Mouse (Mus musculus) forebrain, postnatal 0 days (tissue): Measurements from ENCODE around the gene Mreg. TPM values are rescaled to one million over a fixed set of nuclear protein-coding genes. Genes with fewer than 3 reads are reported as not detected.

Source experiments
- ATAC-seq: fragments of 200-750 bp; cut with Nextera tagmentation; 2 replicates; pipeline ENCODE4 v1.8.0; 2017; ENCODE audit warnings: mild to moderate bottlenecking, moderate library complexity
- DNase-seq: peaks from one replicate; pipeline ENCODE4 v3.0.0-alpha.2; 2015
- H3K27ac ChIP-seq: fragments of 300-500 bp; sonication (generic); 2 replicates; pipeline ENCODE4 v1.5.1; 2014; ENCODE audit warnings: low read depth, mild to moderate bottlenecking, antibody characterized with exemption, low read length, moderate library complexity, mixed read lengths
- H3K27me3 ChIP-seq: fragments of 300-500 bp; sonication (generic); 2 replicates; pipeline ENCODE4 v1.6.1; 2014; ENCODE audit warnings: mild to moderate bottlenecking, low read length, mixed read lengths; ENCODE audit not compliant: insufficient read depth
- H3K36me3 ChIP-seq: fragments of 300-500 bp; sonication (generic); 2 replicates; pipeline ENCODE4 v1.6.1; 2014; ENCODE audit warnings: mild to moderate bottlenecking, moderate library complexity; ENCODE audit not compliant: insufficient read depth
- H3K4me1 ChIP-seq: fragments of 300-500 bp; sonication (generic); 2 replicates; pipeline ENCODE4 v1.6.1; 2014; ENCODE audit warnings: antibody characterized with exemption; ENCODE audit not compliant: insufficient read depth
- H3K4me2 ChIP-seq: fragments of 300-500 bp; sonication (generic); 2 replicates; pipeline ENCODE4 v1.6.1; 2014; ENCODE audit warnings: low read depth, mild to moderate bottlenecking, moderate library complexity
- H3K4me3 ChIP-seq: fragments of 300-500 bp; sonication (generic); 2 replicates; pipeline ENCODE4 v1.5.1; 2014; ENCODE audit warnings: low read depth, low read length, mixed read lengths
- H3K9ac ChIP-seq: fragments of 300-500 bp; sonication (generic); 2 replicates; pipeline ENCODE4 v1.6.1; 2014; ENCODE audit warnings: mild to moderate bottlenecking
- H3K9me3 ChIP-seq: fragments of 300-500 bp; sonication (generic); 2 replicates; pipeline ENCODE4 v1.6.1; 2016; ENCODE audit warnings: low read length
- CTCF ChIP-seq: sonication (generic); IDR thresholded peaks from 2 replicates; pipeline ENCODE4 v1.5.1; 2016; ENCODE audit warnings: antibody characterized with exemption, control low read depth, low read depth
- WGBS: fragments of 180-500 bp; shearing (Covaris S2); extraction: QIAGEN DNeasy Blood & Tissue Kit; methylation state at CpG from one replicate; pipeline ENCODE4 v1.1.7; 2014; 5-methylcytosine and 5-hydroxymethylcytosine counted together
- polyA plus RNA-seq: library from polyadenylated mRNA; unstranded; fragments of >200 nt; fragmentation: Nextera tagmentation; extraction: Ambion mirVana; gene quantifications from 2 replicates; pipeline ENCODE4 v1.2.1, GENCODE M21; 2015
- total RNA-seq: library from RNA; depleted of rRNA; stranded (reverse); fragments of >200 nt; gene quantifications from 2 replicates; pipeline ENCODE4 v1.2.3, GENCODE M21; 2014; rRNA removed

Gene Mreg
- total and polyA plus RNA-seq, 2 experiments from 2014 or later, result 1.7 to 1.9 TPM

DNA sequence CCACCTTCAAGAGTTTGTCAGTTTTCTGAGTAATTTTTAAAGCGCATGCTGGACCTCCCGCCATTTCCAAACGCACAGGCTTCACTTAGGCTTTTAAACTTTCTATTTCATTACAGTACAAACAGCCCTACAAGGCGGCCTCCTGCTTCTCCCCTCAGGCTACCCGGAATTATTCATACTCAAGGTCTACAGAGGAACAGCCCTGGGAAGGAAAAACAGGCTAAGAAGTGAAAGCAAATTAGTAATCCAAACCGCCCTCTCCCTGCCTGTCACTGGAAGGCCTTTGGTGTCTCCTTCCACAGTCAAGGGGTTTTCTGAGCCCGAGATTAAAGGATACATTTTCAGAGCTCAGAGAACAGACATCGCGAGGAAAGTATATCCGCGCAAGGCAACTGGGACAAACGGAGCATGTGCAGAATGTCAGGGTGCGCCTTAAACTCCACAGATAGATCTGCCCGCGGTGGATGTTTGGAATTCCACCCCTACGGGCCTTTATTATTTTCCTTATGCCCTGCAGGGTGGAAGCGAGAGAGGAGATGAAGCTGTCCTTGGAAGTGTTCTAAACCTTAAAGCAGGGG, 90.4 kb downstream of the Mreg start:
- WGBS, result 85% methylated on average over 17 of the region's 17 CpGs
- no peak for DNase-seq

DNA sequence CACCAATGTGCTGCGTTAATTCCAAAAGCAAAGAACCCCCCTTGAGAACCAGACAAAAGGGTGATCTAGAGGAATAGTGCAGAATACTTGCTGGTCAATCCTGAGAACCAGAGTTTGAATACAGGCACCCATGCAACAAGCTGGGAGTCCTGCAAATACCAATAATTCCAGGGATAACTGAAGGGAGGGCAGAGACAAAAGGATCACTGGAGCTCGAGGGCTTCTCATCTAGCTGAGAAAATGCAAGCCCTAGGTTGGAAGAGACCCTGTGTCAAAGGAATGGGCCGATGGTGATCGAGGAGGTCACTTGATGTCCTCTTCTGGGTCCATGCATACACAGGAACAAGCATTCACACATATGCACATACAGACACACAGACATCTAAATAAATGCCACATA, 92.1 kb downstream of the Mreg start:
- Histone ChIP-seq H3K9ac (no peak overlapping the region), H3K4me2 (no peak overlapping the region), H3K27me3 (no peaks in the 10 kb centered on the region), H3K36me3 (no peaks in the 10 kb centered on the region), H3K4me3 (no peak overlapping the region), H3K9me3 (no peaks in the 10 kb centered on the region), H3K4me1 (no peaks in the 10 kb centered on the region), H3K27ac (no peak overlapping the region)
- DNase-seq, result no peak
- no peak for TF ChIP-seq CTCF
- no peak for ATAC-seq
- WGBS, result 58% methylated on average over 4 of the region's 4 CpGs

More for the DNA sequence above, 90.4 kb downstream of the Mreg start:
- Histone ChIP-seq H3K9me3 (no peaks in the 10 kb centered on the region), H3K4me3 (no peak overlapping the region), H3K36me3 (no peaks in the 10 kb centered on the region), H3K27ac (no peak overlapping the region), H3K27me3 (no peaks in the 10 kb centered on the region), H3K9ac (no peak overlapping the region), H3K4me1 (no peaks in the 10 kb centered on the region), H3K4me2 (no peak overlapping the region)
- no peak for ATAC-seq
- no peak for TF ChIP-seq CTCF

DNA sequence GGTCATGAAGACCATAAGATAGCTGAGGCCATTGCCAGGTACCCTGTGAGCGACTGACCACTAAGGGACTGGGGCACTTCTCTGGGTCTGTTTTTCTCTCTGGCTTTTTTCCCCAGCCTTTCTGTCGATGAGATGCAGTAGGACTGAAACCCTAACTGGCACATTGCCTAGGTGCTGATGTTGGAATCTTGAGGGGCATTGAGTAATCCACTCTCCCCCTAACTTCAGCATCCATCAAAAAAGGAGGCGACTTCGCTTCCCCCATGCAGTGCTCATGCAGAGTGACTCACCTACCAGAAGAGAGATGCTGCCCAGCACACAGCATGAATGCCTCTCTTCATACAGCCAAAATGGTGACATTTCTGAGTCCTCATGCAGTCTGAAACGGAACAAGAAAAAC, 97.9 kb downstream of the Mreg start:
- 77% methylated on average over 5 of the region's 5 CpGs for WGBS

More for the DNA sequence above, 97.9 kb downstream of the Mreg start:
- no peak for ATAC-seq
- H3K27ac ChIP-seq, result no peak overlapping the region
- no peaks in the 10 kb centered on the region for H3K36me3 ChIP-seq
- H3K27me3 ChIP-seq, result no peaks in the 10 kb centered on the region
- no peak overlapping the region for H3K4me3 ChIP-seq
- TF ChIP-seq CTCF, result no peak
- no peak overlapping the region for H3K4me2 ChIP-seq
- no peak overlapping the region for H3K9ac ChIP-seq
- no peaks in the 10 kb centered on the region for H3K9me3 ChIP-seq
- no peak for DNase-seq
- no peaks in the 10 kb centered on the region for H3K4me1 ChIP-seq

Other genes with a start within 250 kb of the Mreg start
- 4.6 and 7.5 TPM in 2 replicates for gene Pecr, start 72.0 kb upstream of the Mreg start, total RNA-seq
- 8.0 and 11.9 TPM in 2 replicates for gene Pecr, start 72.0 kb upstream of the Mreg start, polyA plus RNA-seq
- gene Tmem169, start 72.1 kb upstream of the Mreg start, total RNA-seq, result 36.1 and 38.8 TPM in 2 replicates
- 22.7 and 35.2 TPM in 2 replicates for gene Tmem169, start 72.1 kb upstream of the Mreg start, polyA plus RNA-seq
- gene Xrcc5, start 95.1 kb upstream of the Mreg start, total RNA-seq, result 10.3 and 12.7 TPM in 2 replicates
- gene Xrcc5, start 95.1 kb upstream of the Mreg start, polyA plus RNA-seq, result 11.9 and 12.8 TPM in 2 replicates